Mouse (Mus musculus) C2C12 (cell line): ENCODE data around the gene Map3k19. TPM values are rescaled to one million over a fixed set of nuclear protein-coding genes. Genes with fewer than 3 reads are reported as not detected.

Source experiments
- H3K27me3 ChIP-seq: one replicate; pipeline ENCODE4 v1.6.1; 2011; ENCODE audit not compliant: control insufficient read depth, insufficient read depth, insufficient read length
- H3K36me3 ChIP-seq: one replicate; pipeline ENCODE4 v1.6.1; 2011; ENCODE audit not compliant: control insufficient read depth, insufficient read depth
- H3K4me3 ChIP-seq: one replicate; pipeline ENCODE4 v1.5.1; 2011; ENCODE audit warnings: mild to moderate bottlenecking, control low read depth; ENCODE audit not compliant: poor library complexity, insufficient read depth, severe bottlenecking
- H3K79me2 ChIP-seq: one replicate; pipeline ENCODE4 v1.6.1; 2011; ENCODE audit not compliant: control insufficient read depth, insufficient read depth
- H3K79me3 ChIP-seq: one replicate; pipeline ENCODE4 v1.6.1; 2011; ENCODE audit warnings: low read depth, control low read depth
- H3ac ChIP-seq: one replicate; pipeline ENCODE3; 2011; ENCODE audit warnings: low read depth; ENCODE audit not compliant: control insufficient read depth, insufficient read length
- CEBPB ChIP-seq: IDR thresholded peaks from one replicate; pipeline ENCODE4 v1.6.1; 2011; ENCODE audit warnings: low read depth, mild to moderate bottlenecking, control low read depth, moderate library complexity
- CTCF ChIP-seq: IDR thresholded peaks from one replicate; pipeline ENCODE4 v1.5.1; 2011; ENCODE audit not compliant: control insufficient read depth, insufficient read depth, insufficient read length
- FOSL1 ChIP-seq: IDR thresholded peaks from one replicate; pipeline ENCODE4 v1.8.0; 2011; ENCODE audit warnings: mild to moderate bottlenecking, low read length; ENCODE audit not compliant: poor library complexity, insufficient read depth, severe bottlenecking
- MAX ChIP-seq: IDR thresholded peaks from one replicate; pipeline ENCODE4 v1.6.1; 2011; ENCODE audit warnings: mild to moderate bottlenecking, control low read depth
- MYOD1 ChIP-seq: IDR thresholded peaks from one replicate; pipeline ENCODE4 v1.6.1; 2011; ENCODE audit warnings: low read depth; ENCODE audit not compliant: control insufficient read depth, insufficient read length
- MYOG ChIP-seq: IDR thresholded peaks from one replicate; pipeline ENCODE4 v1.6.1; 2011; ENCODE audit not compliant: control insufficient read depth, insufficient read length; ENCODE audit errors: extremely low read depth
- USF1 ChIP-seq: IDR thresholded peaks from one replicate; pipeline ENCODE4 v1.6.1; 2011; ENCODE audit warnings: low read depth, mild to moderate bottlenecking, control low read depth, moderate library complexity
- polyA plus RNA-seq: library from polyadenylated mRNA; unstranded; fragments of >200 nt; fragmentation: generic; extraction: Trizol; gene quantifications from one replicate; pipeline ENCODE4 v1.2.1, GENCODE M21; 2012; ENCODE audit warnings: missing spikeins

Gene Map3k19
- polyA plus RNA-seq, 1 experiment: 0.06 TPM

- Histone ChIP-seq H3K27me3 (no peaks in the 10 kb centered on the region), H3K79me3 (peaks cover 95% of the 10 kb centered on the region), H3K4me3 (no peak overlapping the region), H3K79me2 (peaks cover 97% of the 10 kb centered on the region), H3K36me3 (peaks cover 43% of the 10 kb centered on the region), H3ac (no peak overlapping the region)
- TF ChIP-seq MYOD1: peak; percentile 22
- TF ChIP-seq MYOG: no peak
- TF ChIP-seq FOSL1: no peak
- TF ChIP-seq CEBPB: no peak
- TF ChIP-seq CTCF: no peak
Measured at GRCm38 (mm10) chr1:127778611-127779010, 76.2 kb downstream of the Map3k19 start.

GRCm38 (mm10) chr1:127776246-127776645 lies 78.6 kb downstream of the Map3k19 start:
- Histone ChIP-seq H3K79me2 (peaks cover 89% of the 10 kb centered on the region), H3K36me3 (peaks cover 33% of the 10 kb centered on the region), H3ac (no peak overlapping the region), H3K27me3 (no peaks in the 10 kb centered on the region), H3K79me3 (peaks cover 71% of the 10 kb centered on the region), H3K4me3 (peak overlapping the region; percentile 93)
- TF ChIP-seq MAX: no peak
- TF ChIP-seq CEBPB: no peak

GRCm38 (mm10) chr1:127775206-127775720 lies 79.6 kb downstream of the Map3k19 start:
- H3K36me3 ChIP-seq: peaks cover 33% of the 10 kb centered on the region
- peak overlapping the region; percentile 37 for H3ac ChIP-seq
- TF ChIP-seq FOSL1 (no peak), MYOG (no peak), CTCF (no peak), MYOD1 (no peak), CEBPB (no peak), MAX (no peak), USF1 (no peak)
- peaks cover 61% of the 10 kb centered on the region for H3K79me3 ChIP-seq
- H3K27me3 ChIP-seq: no peaks in the 10 kb centered on the region
- H3K4me3 ChIP-seq: peak overlapping the region; percentile 93
- peaks cover 79% of the 10 kb centered on the region for H3K79me2 ChIP-seq

- Histone ChIP-seq H3K79me3 (peaks cover 53% of the 10 kb centered on the region), H3K36me3 (peaks cover 30% of the 10 kb centered on the region), H3ac (peak overlapping the region; percentile 95), H3K4me3 (peak overlapping the region; percentile 93), H3K79me2 (peaks cover 71% of the 10 kb centered on the region), H3K27me3 (no peaks in the 10 kb centered on the region)
- TF ChIP-seq MYOG: no peak
- no peak for TF ChIP-seq MAX
- no peak for TF ChIP-seq FOSL1
- no peak for TF ChIP-seq USF1
- TF ChIP-seq CTCF: no peak
- no peak for TF ChIP-seq MYOD1
- TF ChIP-seq CEBPB: no peak
Measured at GRCm38 (mm10) chr1:127774501-127774880, 80.3 kb downstream of the Map3k19 start.

- TF ChIP-seq MAX: peak; percentile 51
- no peak for TF ChIP-seq CTCF
- H3K27me3 ChIP-seq: no peaks in the 10 kb centered on the region
Measured at GRCm38 (mm10) chr1:127773803-127774500, 80.9 kb downstream of the Map3k19 start, which contains the start of gene Ccnt2. Gene Ccnt2, plus strand, starts transcription at chr1:127774164.

GRCm38 (mm10) chr1:127773198-127773802 lies 81.5 kb downstream of the Map3k19 start:
- Histone ChIP-seq H3ac (peak overlapping the region; percentile 67), H3K79me3 (peaks cover 41% of the 10 kb centered on the region), H3K79me2 (peaks cover 59% of the 10 kb centered on the region), H3K36me3 (peaks cover 18% of the 10 kb centered on the region), H3K4me3 (peak overlapping the region; percentile 43), H3K27me3 (no peaks in the 10 kb centered on the region)
- TF ChIP-seq MYOD1 (no peak), CTCF (no peak), MYOG (no peak), CEBPB (no peak), USF1 (no peak), MAX (no peak), FOSL1 (no peak)

More at GRCm38 (mm10) chr1:127773803-127774500, 80.9 kb downstream of the Map3k19 start, which contains the start of gene Ccnt2:
- peak within 1 kb of the TSS; percentile 95 for H3ac ChIP-seq
- H3K79me2 ChIP-seq: peaks cover 66% of the 10 kb centered on the region
- peaks cover 48% of the 10 kb centered on the region for H3K79me3 ChIP-seq
- H3K36me3 ChIP-seq: peaks cover 24% of the 10 kb centered on the region
- H3K4me3 ChIP-seq: peak within 1 kb of the TSS; percentile 93
